Mouse (Mus musculus) liver, embryonic 11.5 days (tissue): Measurements from ENCODE around the gene Fam8a1. TPM values are rescaled to one million over a fixed set of nuclear protein-coding genes. Genes with fewer than 3 reads are reported as not detected.
A peak's percentile ranks its signal among the peaks of the same experiment; 100 is the strongest.

Experiments used
- ATAC-seq: fragments of 200-750 bp; cut with Nextera tagmentation; replicated peaks from 2 replicates; pipeline ENCODE4 v1.8.0; 2017; ENCODE audit warnings: moderate number of reproducible peaks, mild to moderate bottlenecking, moderate TSS enrichment, moderate library complexity; ENCODE audit not compliant: low FRiP score
- DNase-seq: peaks from one replicate; pipeline ENCODE4 v3.0.0-alpha.2; 2017; ENCODE audit warnings: low spot score
- H3K27ac ChIP-seq: fragments of 300-500 bp; sonication (generic); 2 replicates; pipeline ENCODE4 v1.5.1; 2014; ENCODE audit warnings: mild to moderate bottlenecking, low read depth, low read length, control low read depth
- H3K27me3 ChIP-seq: fragments of 300-500 bp; sonication (generic); replicated peaks from 2 replicates; pipeline ENCODE4 v1.6.1; 2014; ENCODE audit warnings: low read length, mixed read lengths; ENCODE audit not compliant: control insufficient read depth, insufficient read depth
- H3K36me3 ChIP-seq: fragments of 300-500 bp; sonication (generic); 2 replicates; pipeline ENCODE4 v1.6.1; 2014; ENCODE audit warnings: mild to moderate bottlenecking, low read length, moderate library complexity, mixed read lengths; ENCODE audit not compliant: control insufficient read depth, insufficient read depth
- H3K4me1 ChIP-seq: fragments of 300-500 bp; sonication (generic); replicated peaks from 2 replicates; pipeline ENCODE4 v1.6.1; 2014; ENCODE audit warnings: low read length, mixed read lengths; ENCODE audit not compliant: control insufficient read depth, insufficient read depth
- H3K4me2 ChIP-seq: fragments of 300-500 bp; sonication (generic); 2 replicates; pipeline ENCODE4 v1.6.1; 2014; ENCODE audit warnings: mild to moderate bottlenecking, control low read depth, moderate library complexity
- H3K4me3 ChIP-seq: fragments of 300-500 bp; sonication (generic); 2 replicates; pipeline ENCODE4 v1.5.1; 2014; ENCODE audit warnings: low read depth, low read length, control low read depth
- H3K9ac ChIP-seq: fragments of 300-500 bp; sonication (generic); 2 replicates; pipeline ENCODE4 v1.6.1; 2014; ENCODE audit warnings: low read depth, low read length, control low read depth
- H3K9me3 ChIP-seq: fragments of 300-500 bp; sonication (generic); 2 replicates; pipeline ENCODE4 v1.6.1; 2016; ENCODE audit warnings: low read length, inconsistent platforms, mixed read lengths; ENCODE audit not compliant: control insufficient read depth
- WGBS: fragments of 180-500 bp; shearing (Covaris S2); extraction: QIAGEN DNeasy Blood & Tissue Kit; methylation state at CpG from one replicate; pipeline ENCODE4 v1.1.7; 2014; 5-methylcytosine and 5-hydroxymethylcytosine counted together
- polyA plus RNA-seq: library from polyadenylated mRNA; unstranded; fragments of >200 nt; fragmentation: Nextera tagmentation; extraction: Ambion mirVana; gene quantifications from 2 replicates; pipeline ENCODE4 v1.2.1, GENCODE M21; 2014

The Fam8a1 gene
- polyA plus RNA-seq, 1 experiment from 2014 or later = 5.6 TPM

DNA sequence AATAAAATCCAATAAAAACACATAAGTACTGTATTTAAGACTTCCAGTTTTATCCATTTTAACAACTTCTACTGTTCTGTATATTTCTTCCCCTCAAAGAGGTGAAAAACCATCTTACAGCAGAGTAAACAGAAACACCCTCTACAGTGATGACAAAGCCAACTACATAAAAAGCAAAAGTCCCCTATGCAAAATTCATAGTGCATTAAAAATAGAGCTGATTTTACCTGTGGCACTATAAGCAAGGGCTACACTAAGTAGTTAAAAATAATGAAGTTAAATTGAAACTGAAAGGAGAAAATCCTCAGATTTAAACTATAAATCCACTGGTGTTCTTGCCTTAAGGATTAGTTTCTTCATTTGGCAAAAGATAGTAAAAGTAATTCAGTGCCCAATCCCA lies 51.7 kb downstream of the Fam8a1 start:
- Histone ChIP-seq H3K4me1 (peaks cover 19% of the 10 kb centered on the region), H3K4me2 (no peak overlapping the region)

DNA sequence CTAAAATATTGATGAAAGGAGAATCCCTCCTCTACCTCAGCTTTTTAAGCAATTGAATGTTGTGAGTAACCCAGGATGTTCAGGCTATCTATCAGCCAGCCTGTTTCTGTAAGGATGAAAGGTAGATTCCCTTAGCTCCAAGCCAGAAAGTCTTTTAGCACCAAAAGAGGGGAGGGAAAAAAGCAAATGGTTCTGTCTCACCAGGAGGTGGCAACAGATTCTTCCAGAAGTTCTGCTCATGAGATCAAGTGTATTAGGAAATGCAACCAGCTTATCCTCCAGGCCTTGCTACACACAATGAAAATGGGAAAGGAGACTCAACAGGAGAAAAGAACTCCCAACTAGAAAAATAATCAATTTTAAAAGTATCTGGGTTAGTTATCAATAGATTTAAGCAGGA lies 55.0 kb downstream of the Fam8a1 start:
- DNase-seq = no peak

More for the DNA sequence above, 51.7 kb downstream of the Fam8a1 start:
- Histone ChIP-seq H3K27me3 (no peaks in the 10 kb centered on the region), H3K36me3 (0 out of 2 replicates have a peak, but pooled peaks cover 1% of the 10 kb centered on the region), H3K27ac (no peak overlapping the region), H3K9me3 (no peaks in the 10 kb centered on the region), H3K4me3 (no peak overlapping the region), H3K9ac (no peak overlapping the region)
- ATAC-seq (no peak), DNase-seq (no peak)

DNA sequence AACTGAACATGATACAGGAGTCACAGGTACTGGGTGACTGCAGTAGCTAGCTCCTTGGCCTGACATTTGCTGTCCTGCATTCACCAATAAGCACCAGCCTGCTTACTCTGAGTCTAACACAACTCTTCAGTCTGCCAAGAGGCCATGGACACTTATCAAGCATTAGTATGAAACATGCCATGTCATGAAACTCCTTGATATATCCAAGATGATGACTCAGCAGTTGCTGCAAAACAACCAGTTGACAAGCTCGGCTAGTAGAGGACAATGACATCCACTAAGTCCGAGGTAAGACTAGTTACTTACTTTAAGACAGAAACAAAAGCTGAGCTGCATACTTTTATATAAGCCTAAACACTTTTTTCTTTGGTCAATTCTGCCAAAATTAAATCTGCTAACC lies 55.9 kb downstream of the Fam8a1 start:
- Histone ChIP-seq H3K9ac (peak overlapping the region; percentile 36), H3K4me1 (peaks cover 10% of the 10 kb centered on the region), H3K4me2 (peak overlapping the region; percentile 87), H3K27ac (peak overlapping the region; percentile 59; the same call in 1 of the 2 replicates), H3K36me3 (no peaks in the 10 kb centered on the region), H3K27me3 (no peaks in the 10 kb centered on the region), H3K4me3 (peak overlapping the region; percentile 41), H3K9me3 (no peaks in the 10 kb centered on the region)
- DNase-seq (no peak), ATAC-seq (peak; percentile 38)
- 23% methylated on average over 2 of the region's 2 CpGs for WGBS

More for the DNA sequence above, 55.0 kb downstream of the Fam8a1 start:
- Histone ChIP-seq H3K27ac (peak overlapping the region; percentile 43; the same call in 1 of the 2 replicates), H3K9ac (peak overlapping the region; percentile 10; the same call in 1 of the 2 replicates), H3K36me3 (no peaks in the 10 kb centered on the region), H3K4me3 (peak overlapping the region; percentile 41), H3K4me1 (peaks cover 10% of the 10 kb centered on the region), H3K4me2 (peak overlapping the region; percentile 87), H3K9me3 (no peaks in the 10 kb centered on the region), H3K27me3 (no peaks in the 10 kb centered on the region)
- no peak for ATAC-seq

DNA sequence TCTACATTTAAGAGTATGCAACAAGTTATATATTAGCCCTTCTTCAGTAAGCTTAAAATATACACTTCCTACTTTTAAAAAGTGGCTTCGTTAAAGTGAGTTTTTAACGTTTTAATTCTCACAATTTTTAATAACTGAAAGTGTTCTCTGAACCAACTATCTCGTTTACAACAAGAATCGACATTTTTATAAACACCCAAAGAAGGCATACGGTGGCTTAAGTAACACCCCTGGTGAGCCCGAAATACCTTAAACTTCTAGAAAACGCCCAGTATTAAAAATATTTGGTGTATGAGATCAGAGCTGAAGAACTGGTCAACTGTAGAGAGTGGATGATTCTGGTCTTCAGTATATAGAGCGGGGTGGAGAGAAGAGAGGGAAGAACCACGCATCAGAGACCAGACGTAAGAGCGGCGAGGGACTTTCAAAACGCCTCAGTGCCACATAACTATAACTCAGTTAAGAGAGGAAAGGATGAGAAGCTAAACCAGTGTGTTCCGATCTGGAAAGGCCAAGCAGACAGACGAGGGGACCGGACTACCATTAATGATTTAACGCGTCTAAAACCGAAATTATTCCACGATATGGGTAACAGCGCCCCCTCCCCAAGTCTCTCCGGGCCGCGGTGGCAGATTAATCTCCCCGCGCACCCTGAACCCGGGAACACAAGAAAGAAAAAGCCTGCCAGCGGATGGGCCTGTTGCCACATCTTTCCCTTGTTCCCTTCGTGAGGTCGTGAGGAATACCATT lies 57.1 kb downstream of the Fam8a1 start:
- under 1% methylated on average over 30 of the region's 30 CpGs for WGBS

DNA sequence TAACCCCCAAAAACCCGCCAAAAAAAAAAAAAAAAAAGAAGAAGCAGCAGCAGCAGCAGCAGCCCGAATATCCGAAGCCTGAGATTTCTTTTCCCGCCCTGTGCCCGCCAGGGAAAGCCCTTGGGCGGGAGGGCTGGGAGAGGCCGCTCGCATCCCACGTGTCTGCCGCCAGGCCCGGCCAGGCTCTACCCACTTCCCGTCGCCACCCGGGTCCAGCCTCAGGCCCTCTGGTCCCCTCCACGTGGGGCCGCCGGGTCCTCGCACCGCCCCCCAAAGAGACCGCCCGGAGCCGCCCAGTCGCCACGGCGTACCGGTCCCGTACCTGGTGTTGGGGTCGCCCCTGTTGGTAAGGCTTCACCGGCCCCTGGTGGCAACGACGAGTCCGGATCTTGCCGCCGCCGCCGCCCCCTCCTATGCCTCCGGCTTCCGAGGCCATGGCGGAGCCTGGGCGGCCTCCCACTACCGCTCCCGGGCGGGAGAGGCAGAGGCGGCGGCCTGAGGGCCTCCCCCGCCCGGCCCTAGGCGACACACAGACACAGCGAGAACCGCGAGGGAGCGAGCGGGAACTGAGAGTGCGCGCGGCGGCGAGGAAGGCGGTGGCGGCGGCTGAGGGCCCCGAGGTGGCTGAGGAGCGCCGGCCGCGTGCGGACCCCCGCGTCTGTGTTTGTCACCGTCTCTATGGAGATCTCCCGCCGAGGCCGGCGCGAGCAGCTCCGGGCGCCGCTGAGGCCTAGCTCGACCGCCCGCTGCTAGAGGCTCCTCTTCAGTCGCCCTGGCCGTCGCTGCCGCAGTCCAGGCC lies 57.9 kb downstream of the Fam8a1 start:
- ATAC-seq = peak; percentile 70
- Histone ChIP-seq H3K4me2 (peak overlapping the region; percentile 72), H3K27ac (peak overlapping the region; percentile 95), H3K9me3 (no peaks in the 10 kb centered on the region), H3K27me3 (no peaks in the 10 kb centered on the region), H3K36me3 (no peaks in the 10 kb centered on the region), H3K9ac (peak overlapping the region; percentile 87), H3K4me3 (peak overlapping the region; percentile 73), H3K4me1 (peaks cover 10% of the 10 kb centered on the region)
- peak; percentile 79 for DNase-seq
- WGBS = under 1% methylated on average over 82 of the region's 85 CpGs

More for the DNA sequence above, 57.1 kb downstream of the Fam8a1 start:
- Histone ChIP-seq H3K27ac (peak overlapping the region; percentile 95), H3K9ac (peak overlapping the region; percentile 87), H3K4me3 (peak overlapping the region; percentile 73), H3K9me3 (no peaks in the 10 kb centered on the region), H3K4me2 (peak overlapping the region; percentile 87), H3K4me1 (peaks cover 10% of the 10 kb centered on the region), H3K27me3 (no peaks in the 10 kb centered on the region), H3K36me3 (no peaks in the 10 kb centered on the region)
- no peak for ATAC-seq
- DNase-seq = no peak

Other genes starting within 250 kb of the Fam8a1 start
- 3.5 and 3.8 TPM in 2 replicates for gene Cap2, start 167.7 kb upstream of the Fam8a1 start, polyA plus RNA-seq
- 41.6 and 42.1 TPM in 2 replicates for gene Nup153, start 58.4 kb downstream of the Fam8a1 start, polyA plus RNA-seq